Mouse (Mus musculus) bone marrow, adult 2 months (tissue): ENCODE data around the gene Gm3526.
"Not testable (repeated sequence)": the region's sequence is repeated elsewhere in the genome, so short reads cannot be mapped to it uniquely, and the experiment has no call there.

ENCODE experiments used
- CTCF ChIP-seq: fragments of 200-500 bp; IDR thresholded peaks from 2 replicates; pipeline ENCODE4 v1.5.1; 2011; ENCODE audit warnings: low read length, control low read depth; ENCODE audit not compliant: control insufficient read depth, insufficient read depth
- POLR2A ChIP-seq: fragments of 200-500 bp; IDR thresholded peaks from 2 replicates; pipeline ENCODE4 v1.6.1; 2011; ENCODE audit warnings: low read depth, mild to moderate bottlenecking, control low read depth, low read length, borderline replicate concordance; ENCODE audit not compliant: control insufficient read depth

DNA sequence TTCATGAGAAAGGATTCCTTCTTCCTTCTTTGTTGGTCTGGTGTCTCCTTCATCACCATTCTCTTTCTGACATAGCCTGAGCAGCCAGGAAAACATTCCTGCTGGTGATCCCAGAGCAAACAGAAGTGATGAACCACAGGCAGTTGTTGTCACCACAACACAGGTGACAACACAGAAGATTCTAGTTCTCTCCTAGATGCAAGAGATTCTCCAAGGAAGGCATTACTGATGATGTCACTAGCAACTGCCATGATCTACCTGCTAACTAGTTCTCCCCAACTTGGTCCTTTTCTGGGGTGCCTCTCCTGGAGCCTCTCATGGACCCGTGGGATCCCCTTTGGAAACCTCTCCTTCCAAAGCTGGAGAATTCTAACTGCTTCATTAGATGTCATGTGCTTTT is at the start of gene Gm3526:
- TF ChIP-seq CTCF, POLR2A: not testable (repeated sequence)
